Mouse (Mus musculus) embryonic facial prominence, embryonic 12.5 days (tissue): ENCODE results near the gene Proser2. TPM values are rescaled to one million over a fixed set of nuclear protein-coding genes. Genes with fewer than 3 reads are reported as not detected.

ENCODE experiments used
- ATAC-seq: fragments of 200-750 bp; cut with Nextera tagmentation; 2 replicates; pipeline ENCODE4 v1.8.0; 2017; ENCODE audit not compliant: insufficient number of reproducible peaks, insufficient read depth, low FRiP score, low TSS enrichment
- H3K27ac ChIP-seq: fragments of 300-500 bp; sonication (generic); 2 replicates; pipeline ENCODE4 v1.5.1; 2016; ENCODE audit warnings: mild to moderate bottlenecking
- H3K27me3 ChIP-seq: fragments of 300-500 bp; sonication (generic); 2 replicates; pipeline ENCODE4 v1.6.1; 2016; ENCODE audit warnings: mild to moderate bottlenecking, moderate library complexity
- H3K36me3 ChIP-seq: fragments of 300-500 bp; sonication (generic); 2 replicates; pipeline ENCODE4 v1.6.1; 2016; ENCODE audit warnings: mild to moderate bottlenecking
- H3K4me1 ChIP-seq: fragments of 300-500 bp; sonication (generic); 2 replicates; pipeline ENCODE4 v1.6.1; 2016
- H3K4me2 ChIP-seq: fragments of 300-500 bp; sonication (generic); replicated peaks from 2 replicates; pipeline ENCODE4 v1.6.1; 2016; ENCODE audit warnings: mild to moderate bottlenecking, moderate library complexity
- H3K4me3 ChIP-seq: fragments of 300-500 bp; sonication (generic); 2 replicates; pipeline ENCODE4 v1.5.1; 2016; ENCODE audit warnings: mild to moderate bottlenecking
- H3K9ac ChIP-seq: fragments of 300-500 bp; sonication (generic); 2 replicates; pipeline ENCODE4 v1.6.1; 2016; ENCODE audit warnings: mild to moderate bottlenecking, moderate library complexity
- H3K9me3 ChIP-seq: fragments of 300-500 bp; sonication (generic); 2 replicates; pipeline ENCODE4 v1.6.1; 2016; ENCODE audit warnings: mild to moderate bottlenecking, moderate library complexity
- WGBS: fragments of 180-500 bp; shearing (Covaris S2); methylation state at CpG from one replicate; pipeline ENCODE4 v1.1.7; 2016; 5-methylcytosine and 5-hydroxymethylcytosine counted together
- polyA plus RNA-seq: library from polyadenylated mRNA; unstranded; fragments of >200 nt; fragmentation: Nextera tagmentation; extraction: Ambion mirVana; gene quantifications from 2 replicates; pipeline ENCODE4 v1.2.1, GENCODE M21; 2016

Proser2 gene
- polyA plus RNA-seq, 1 experiment from 2014 or later, result 5.5 TPM

DNA sequence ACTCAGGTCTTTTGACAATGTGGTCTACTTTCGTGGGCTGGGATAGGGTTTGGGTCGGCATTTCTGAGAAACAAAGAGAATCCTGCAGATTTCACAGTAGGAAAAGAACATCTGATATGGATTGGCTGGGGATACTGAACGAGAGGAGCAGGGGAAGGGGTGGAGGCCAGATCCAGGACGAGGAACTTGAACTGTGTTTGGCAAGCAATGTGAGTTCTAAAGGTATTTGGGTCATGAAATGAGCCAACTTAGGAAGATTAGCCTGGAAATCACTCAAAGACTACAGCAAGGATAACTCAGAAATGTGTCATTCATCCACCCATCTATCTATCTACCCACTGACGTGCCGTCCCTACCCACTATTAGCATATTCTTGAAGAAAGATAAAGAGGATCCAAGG lies 62.7 kb downstream of the Proser2 start:
- 89% methylated on average over 6 of the region's 6 CpGs for WGBS
- Histone ChIP-seq H3K4me1 (0 out of 2 replicates have a peak, but pooled peaks cover 2% of the 10 kb centered on the region), H3K4me3 (no peak overlapping the region), H3K9me3 (no peaks in the 10 kb centered on the region), H3K9ac (no peak overlapping the region), H3K4me2 (no peak overlapping the region), H3K36me3 (no peaks in the 10 kb centered on the region), H3K27me3 (no peaks in the 10 kb centered on the region), H3K27ac (no peak overlapping the region)
- no peak for ATAC-seq

DNA sequence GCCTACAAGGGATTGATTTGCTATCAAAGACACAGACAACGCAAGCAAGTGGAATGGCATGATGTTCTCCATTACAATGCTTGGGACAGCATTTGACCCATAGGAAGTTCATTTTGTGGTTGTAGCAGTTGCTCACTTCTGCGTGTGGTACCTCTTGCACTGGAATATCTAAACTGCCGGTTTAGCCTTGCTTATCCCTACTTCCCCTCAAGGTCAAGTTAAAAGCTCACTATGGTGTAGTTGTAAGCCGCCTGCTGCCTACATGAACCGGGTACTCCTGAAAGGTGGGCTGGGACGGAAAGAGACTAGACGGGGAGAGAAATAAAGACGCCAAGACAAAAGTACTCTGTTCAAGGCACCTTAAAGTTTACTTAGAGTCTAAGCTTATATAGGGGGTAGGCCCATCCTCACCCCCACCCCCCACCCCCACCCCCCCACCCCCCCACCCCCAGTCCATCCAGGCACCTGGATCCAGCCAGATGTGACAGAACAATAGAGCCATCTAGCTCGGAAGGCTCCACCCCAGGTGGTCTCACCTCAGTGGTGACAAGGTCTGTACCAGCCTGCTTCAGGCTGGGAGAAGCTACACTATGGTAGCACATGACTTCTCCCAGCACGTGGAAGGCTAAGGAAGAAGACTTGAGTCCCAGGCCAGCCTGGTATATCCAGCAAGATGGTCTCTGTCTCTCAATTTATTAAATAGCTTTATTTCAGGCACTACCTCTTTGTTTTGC lies 69.8 kb downstream of the Proser2 start:
- H3K9me3 ChIP-seq, result no peaks in the 10 kb centered on the region
- 73% methylated on average over 10 of the region's 10 CpGs for WGBS
- H3K4me1 ChIP-seq, result no peaks in the 10 kb centered on the region
- H3K9ac ChIP-seq, result no peak overlapping the region
- H3K4me2 ChIP-seq, result no peak overlapping the region
- no peaks in the 10 kb centered on the region for H3K27me3 ChIP-seq
- ATAC-seq, result no peak
- no peak overlapping the region for H3K4me3 ChIP-seq
- peaks cover 10% of the 10 kb centered on the region for H3K36me3 ChIP-seq
- no peak overlapping the region for H3K27ac ChIP-seq

DNA sequence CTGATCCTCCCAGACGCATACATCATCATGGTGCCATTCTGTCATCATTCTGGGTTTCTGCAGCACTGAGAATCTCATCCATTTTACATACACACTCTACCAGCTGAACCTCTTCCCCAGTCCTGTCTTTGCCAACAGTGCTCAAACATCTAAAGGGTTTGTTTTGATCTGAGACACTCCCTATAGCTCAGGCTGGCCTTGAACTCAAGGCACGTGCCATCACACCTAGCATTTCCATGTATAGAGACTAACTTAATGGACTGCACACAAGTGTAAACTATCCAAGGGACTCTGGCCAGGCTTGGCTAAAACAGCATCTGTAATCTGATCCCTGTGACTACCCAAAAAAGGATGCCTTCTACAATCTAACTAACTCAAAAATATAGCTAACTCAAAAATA lies 70.7 kb downstream of the Proser2 start:
- peaks cover 13% of the 10 kb centered on the region for H3K36me3 ChIP-seq
- H3K27me3 ChIP-seq, result no peaks in the 10 kb centered on the region
- WGBS, result 87% methylated on average over 2 of the region's 2 CpGs
- ATAC-seq, result no peak
- no peaks in the 10 kb centered on the region for H3K9me3 ChIP-seq
- no peak overlapping the region for H3K4me2 ChIP-seq
- H3K4me3 ChIP-seq, result no peak overlapping the region
- no peak overlapping the region for H3K9ac ChIP-seq
- H3K4me1 ChIP-seq, result no peaks in the 10 kb centered on the region
- no peak overlapping the region for H3K27ac ChIP-seq

DNA sequence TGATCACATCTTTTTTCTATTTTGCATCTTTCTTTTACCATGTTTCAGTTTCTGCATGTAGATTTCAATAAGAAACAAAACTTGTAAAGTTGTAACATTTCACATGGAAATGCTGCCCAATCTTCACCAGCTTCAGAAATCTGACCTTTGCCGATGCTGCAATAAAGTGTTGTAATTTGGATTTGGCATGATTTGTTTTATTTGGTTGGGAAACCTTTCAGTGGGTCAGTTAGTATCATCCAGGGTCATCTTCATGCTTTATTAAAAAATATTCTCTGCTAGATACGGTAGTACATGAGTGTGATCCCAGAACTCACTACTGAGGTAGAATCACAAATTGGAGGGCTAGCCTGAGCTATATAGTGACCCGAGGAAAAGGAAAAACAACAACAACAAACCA lies 73.5 kb downstream of the Proser2 start:
- 94% methylated on average over 3 of the region's 3 CpGs for WGBS
- Histone ChIP-seq H3K9ac (no peak overlapping the region), H3K9me3 (no peaks in the 10 kb centered on the region), H3K4me1 (no peaks in the 10 kb centered on the region), H3K36me3 (peaks cover 26% of the 10 kb centered on the region), H3K27me3 (no peaks in the 10 kb centered on the region), H3K4me2 (no peak overlapping the region), H3K27ac (no peak overlapping the region), H3K4me3 (no peak overlapping the region)
- no peak for ATAC-seq

DNA sequence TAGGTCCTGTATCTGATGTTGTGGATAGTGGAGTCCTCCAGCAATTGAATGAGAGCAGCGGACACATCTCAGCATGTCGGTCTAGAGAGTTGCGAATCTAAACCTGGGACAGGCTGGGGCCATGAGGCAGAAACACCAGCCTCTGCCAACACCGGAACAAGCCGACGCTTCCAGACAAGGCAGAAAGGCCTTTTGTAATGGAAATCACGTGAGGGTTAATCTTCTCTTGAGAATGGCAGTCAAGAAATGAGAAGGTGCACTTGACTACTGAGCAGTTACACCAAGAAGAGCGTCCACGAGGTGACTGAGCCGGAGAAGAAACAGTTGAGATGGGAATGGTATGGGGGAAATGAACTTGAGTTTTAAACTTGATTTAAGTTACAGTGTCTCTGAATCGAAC lies 74.5 kb downstream of the Proser2 start:
- H3K27ac ChIP-seq, result no peak overlapping the region
- no peaks in the 10 kb centered on the region for H3K4me1 ChIP-seq
- H3K36me3 ChIP-seq, result peaks cover 36% of the 10 kb centered on the region
- H3K9ac ChIP-seq, result no peak overlapping the region
- H3K4me2 ChIP-seq, result no peak overlapping the region
- no peaks in the 10 kb centered on the region for H3K27me3 ChIP-seq
- ATAC-seq, result no peak
- H3K4me3 ChIP-seq, result no peak overlapping the region
- 92% methylated on average over 11 of the region's 11 CpGs for WGBS
- H3K9me3 ChIP-seq, result no peaks in the 10 kb centered on the region

DNA sequence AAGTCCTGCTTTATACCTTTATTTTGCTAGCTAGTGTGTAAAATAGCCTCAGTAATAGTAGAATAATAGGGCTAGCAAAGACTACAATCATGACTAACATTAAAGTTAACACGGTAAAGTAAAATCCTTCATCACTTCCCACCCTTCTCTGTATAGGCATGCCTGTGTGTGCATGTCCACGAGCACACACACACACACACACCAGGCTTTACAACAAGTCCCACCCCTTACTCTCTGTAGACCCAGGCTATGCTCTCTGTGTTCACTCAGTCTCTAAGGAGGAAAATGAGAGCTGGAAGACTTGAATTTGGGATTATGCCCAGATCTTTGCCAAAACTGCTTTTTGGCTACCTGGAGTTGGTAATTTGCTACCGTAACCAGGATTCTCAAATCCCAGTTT lies 81.0 kb downstream of the Proser2 start:
- Histone ChIP-seq H3K4me2 (no peak overlapping the region), H3K27ac (no peak overlapping the region), H3K36me3 (peaks cover 48% of the 10 kb centered on the region), H3K4me1 (no peaks in the 10 kb centered on the region), H3K9me3 (no peaks in the 10 kb centered on the region), H3K27me3 (no peaks in the 10 kb centered on the region), H3K4me3 (no peak overlapping the region), H3K9ac (no peak overlapping the region)
- no peak for ATAC-seq
- WGBS, result 86% methylated on average over 3 of the region's 3 CpGs

DNA sequence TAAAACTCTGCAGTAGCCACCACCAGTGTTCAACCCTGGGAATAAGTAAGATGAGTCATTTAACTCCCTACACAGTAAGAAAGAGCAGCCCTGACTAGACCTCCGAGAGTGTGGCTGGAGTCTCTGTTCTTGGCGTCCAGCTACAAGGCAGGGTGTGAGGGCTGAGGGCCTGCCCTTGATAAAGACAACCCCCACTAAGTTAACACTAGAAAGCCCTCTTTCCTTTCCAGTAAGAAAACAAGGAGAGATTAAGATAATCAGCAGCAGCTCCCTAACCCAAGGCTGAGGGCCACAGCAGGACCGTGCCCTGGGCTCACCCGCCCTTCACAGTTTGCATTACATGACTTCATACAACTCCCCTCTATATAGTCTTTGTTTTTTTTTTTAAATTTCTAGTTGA lies 81.4 kb downstream of the Proser2 start:
- Histone ChIP-seq H3K4me2 (no peak overlapping the region), H3K27ac (no peak overlapping the region), H3K4me1 (no peaks in the 10 kb centered on the region), H3K36me3 (peaks cover 51% of the 10 kb centered on the region), H3K4me3 (no peak overlapping the region), H3K9ac (no peak overlapping the region), H3K27me3 (no peaks in the 10 kb centered on the region), H3K9me3 (no peaks in the 10 kb centered on the region)
- 69% methylated on average over 4 of the region's 4 CpGs for WGBS
- ATAC-seq, result no peak

Other genes starting within 250 kb of the Proser2 start
- 105 and 111 TPM in 2 replicates for gene Sec61a2, start 234.8 kb downstream of the Proser2 start, polyA plus RNA-seq
- gene Dhtkd1, start 187.4 kb downstream of the Proser2 start, polyA plus RNA-seq, result 5.8 and 9.1 TPM in 2 replicates
- gene Upf2, start 178.7 kb downstream of the Proser2 start, polyA plus RNA-seq, result 14.7 and 14.8 TPM in 2 replicates
- 2.9 and 3.1 TPM in 2 replicates for gene Echdc3, start 82.8 kb upstream of the Proser2 start, polyA plus RNA-seq
- 15.7 and 16.5 TPM in 2 replicates for gene Usp6nl, start 192.5 kb upstream of the Proser2 start, polyA plus RNA-seq